ENCODE assay signal across 8 mouse cellular contexts in the genomic region with DNA sequence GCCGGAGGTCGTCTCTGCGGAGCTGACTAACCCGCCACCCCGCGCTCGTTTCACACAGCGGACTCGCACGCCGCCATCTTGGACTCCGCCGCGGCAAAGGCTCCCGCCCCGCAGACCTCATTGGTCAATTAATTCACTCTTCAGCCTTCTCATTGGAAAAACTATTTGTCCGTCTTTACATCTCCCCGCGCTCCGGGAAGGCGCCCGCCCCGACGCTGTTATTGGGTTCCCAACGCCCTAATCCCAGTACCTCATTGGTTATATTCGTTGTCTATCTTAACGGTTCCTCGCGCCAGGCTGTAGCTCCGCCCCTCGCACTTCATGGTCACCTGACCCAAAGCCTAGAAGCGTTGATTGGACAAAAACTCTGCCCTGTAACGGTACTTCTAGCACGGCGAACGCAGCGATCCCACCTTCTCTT. TPM values are rescaled to one million over a fixed set of nuclear protein-coding genes. Genes with fewer than 3 reads are reported as not detected.
DNase-seq lines count a peak whose midpoint lies in the region; ATAC-seq and TF ChIP-seq lines count a peak whose summit lies in the region.

No protein-coding gene starts in this region.

- H3K4me1 ChIP-seq in embryonic fibroblast, embryonic 13.5 days (ENCODE audit: control insufficient read depth, insufficient read depth, low read length), result peaks cover 9% of the 10 kb centered on the region
- H3K4me1 ChIP-seq in limb, embryonic 14.5 days (ENCODE audit: control insufficient read depth, insufficient read depth, low read length), result peaks cover 21% of the 10 kb centered on the region
- peaks cover 35% of the 10 kb centered on the region for H3K4me1 ChIP-seq in midbrain, embryonic 16.5 days (ENCODE audit: control insufficient read depth, insufficient read depth, low read length)

- DNase-seq in 416B (ENCODE audit: low read depth), result peak; percentile 100
- DNase-seq in brain, adult 2 months (ENCODE audit: low read depth, low spot score), result peak; percentile 100
- DNase-seq in heart, adult 8-10 months (ENCODE audit: low spot score), result peak; percentile 99
- peak; percentile 100 for DNase-seq in kidney, adult 9 months
- DNase-seq in limb, embryonic 14.5 days (ENCODE audit: low spot score), result peak; percentile 100
- peak; percentile 97 to 99 for DNase-seq in spleen, postnatal 36 days (ENCODE audit: low spot score in 2 of 2)

- under 1% methylated on average over 37 of the region's 37 CpGs for WGBS in limb, embryonic 14.5 days
- 0% methylated on average over 37 of the region's 37 CpGs for WGBS in midbrain, embryonic 16.5 days

- TF ChIP-seq POLR2A in embryonic fibroblast, embryonic 13.5 days (IDR thresholded peaks at IDR 0.05; ENCODE audit: low read depth, low read length), result peak; percentile 80
- TF ChIP-seq POLR2A in limb, embryonic 14.5 days (IDR thresholded peaks at IDR 0.05; ENCODE audit: borderline replicate concordance, extremely low read depth, insufficient read depth, insufficient read length), result peak; percentile 92; the same call in 1 of the 2 replicates

- H3K4me2 ChIP-seq in limb, embryonic 14.5 days (replicated peaks; ENCODE audit: low read depth, low read length, severe bottlenecking), result peak overlapping the region; percentile 93; the same call in 1 of the 2 replicates
- H3K4me2 ChIP-seq in midbrain, embryonic 16.5 days (ENCODE audit: low read length), result peak overlapping the region; percentile 92; the same call in 1 of the 2 replicates

- H3K4me3 ChIP-seq in embryonic fibroblast, embryonic 13.5 days (ENCODE audit: insufficient read depth, low read length), result peak overlapping the region; percentile 82
- peak overlapping the region; percentile 98 for H3K4me3 ChIP-seq in limb, embryonic 14.5 days (replicated peaks; ENCODE audit: low read length)
- peak overlapping the region; percentile 92 for H3K4me3 ChIP-seq in midbrain, embryonic 16.5 days (ENCODE audit: low read depth, low read length)

- ATAC-seq in limb, embryonic 14.5 days (ENCODE audit: low FRiP score, low read depth), result peak; percentile 95
- ATAC-seq in midbrain, embryonic 16.5 days, result peak; percentile 98

- H3K9ac ChIP-seq in limb, embryonic 14.5 days (ENCODE audit: low read depth, low read length, severe bottlenecking), result peak overlapping the region; percentile 91
- peak overlapping the region; percentile 84 for H3K9ac ChIP-seq in midbrain, embryonic 16.5 days (ENCODE audit: low read depth, low read length)

- H3K36me3 ChIP-seq in limb, embryonic 14.5 days (ENCODE audit: control insufficient read depth, insufficient read depth, low read length), result peaks cover 19% of the 10 kb centered on the region
- H3K36me3 ChIP-seq in midbrain, embryonic 16.5 days (ENCODE audit: control insufficient read depth, insufficient read depth, low read length), result 0 out of 2 replicates have a peak, but pooled peaks cover 3% of the 10 kb centered on the region

- peak overlapping the region; percentile 89 for H3K27ac ChIP-seq in embryonic fibroblast, embryonic 13.5 days (ENCODE audit: insufficient read depth, low read length)
- H3K27ac ChIP-seq in limb, embryonic 14.5 days (replicated peaks; ENCODE audit: low read depth, low read length), result peak overlapping the region; percentile 96
- peak overlapping the region; percentile 90 for H3K27ac ChIP-seq in midbrain, embryonic 16.5 days (ENCODE audit: low read length)

- H3K9me3 ChIP-seq in limb, embryonic 14.5 days (ENCODE audit: control insufficient read depth, low read length), result no peaks in the 10 kb centered on the region
- H3K9me3 ChIP-seq in midbrain, embryonic 16.5 days (replicated peaks; ENCODE audit: control insufficient read depth, low read length, poor library complexity, severe bottlenecking), result no peaks in the 10 kb centered on the region

- no peaks in the 10 kb centered on the region for H3K27me3 ChIP-seq in limb, embryonic 14.5 days (ENCODE audit: control insufficient read depth, insufficient read depth, low read length)
- no peaks in the 10 kb centered on the region for H3K27me3 ChIP-seq in midbrain, embryonic 16.5 days (ENCODE audit: control insufficient read depth, insufficient read depth, low read depth, low read length)

- no peak for TF ChIP-seq CTCF in embryonic fibroblast, embryonic 13.5 days (IDR thresholded peaks at IDR 0.05; ENCODE audit: borderline replicate concordance, insufficient read depth, low read length)

RNA-seq across cellular contexts. Expression of a gene that starts 0.5 kb away (rescaled TPM):
- 18.2 and 19.0 TPM in 2 replicates for polyA plus RNA-seq in embryonic fibroblast, embryonic 13.5 days (2011; ENCODE audit: insufficient read length, low read depth, missing spikeins)
- total RNA-seq in heart, adult 8-10 months (2022), result 10 to 100 TPM; 21.6 to 23.9 (median 22.4) TPM
- 6.8 and 6.9 TPM in 2 replicates for polyA plus RNA-seq in limb, embryonic 14.5 days (2012; rRNA removed)
- 14.0 and 16.3 TPM in 2 replicates for polyA plus RNA-seq in limb, embryonic 14.5 days (2014; fragmentation: Nextera tagmentation; extraction: Ambion mirVana)
- polyA plus RNA-seq in midbrain, embryonic 16.5 days (2015; fragmentation: Nextera tagmentation; extraction: Ambion mirVana), result 5.7 and 6.5 TPM in 2 replicates

RNA-seq across cellular contexts. Expression of a gene that starts 41.9 kb away (rescaled TPM):
- 11.6 and 13.5 TPM in 2 replicates for polyA plus RNA-seq in embryonic fibroblast, embryonic 13.5 days (2011; ENCODE audit: insufficient read length, low read depth, missing spikeins)
- total RNA-seq in heart, adult 8-10 months (2022), result under 1 TPM; 0.19 to 0.81 (median 0.44) TPM
- polyA plus RNA-seq in limb, embryonic 14.5 days (2012; rRNA removed), result 4.1 and 4.9 TPM in 2 replicates
- 8.0 and 9.5 TPM in 2 replicates for polyA plus RNA-seq in limb, embryonic 14.5 days (2014; fragmentation: Nextera tagmentation; extraction: Ambion mirVana)
- 2.4 and 2.6 TPM in 2 replicates for polyA plus RNA-seq in midbrain, embryonic 16.5 days (2015; fragmentation: Nextera tagmentation; extraction: Ambion mirVana)

RNA-seq across cellular contexts. Expression of a gene that starts 54.3 kb away (rescaled TPM):
- 72.9 and 84.2 TPM in 2 replicates for polyA plus RNA-seq in embryonic fibroblast, embryonic 13.5 days (2011; ENCODE audit: insufficient read length, low read depth, missing spikeins)
- 10 to 100 TPM; 64.5 to 71.1 (median 67.1) TPM for total RNA-seq in heart, adult 8-10 months (2022)
- polyA plus RNA-seq in limb, embryonic 14.5 days (2012; rRNA removed), result 87.4 and 101 TPM in 2 replicates
- polyA plus RNA-seq in limb, embryonic 14.5 days (2014; fragmentation: Nextera tagmentation; extraction: Ambion mirVana), result 194 and 202 TPM in 2 replicates
- polyA plus RNA-seq in midbrain, embryonic 16.5 days (2015; fragmentation: Nextera tagmentation; extraction: Ambion mirVana), result 175 and 178 TPM in 2 replicates

Comparison
In these comparisons a context has a peak if more than half of its experiments do, and no peak if none do; other contexts are left out.
1. Peak in every context shown above with its lines: DNase-seq, ATAC-seq, H3K4me3 ChIP-seq and H3K27ac ChIP-seq.